Mouse (Mus musculus) ES-Bruce4 (cell line): ENCODE measurements at regions not wholly inside any gene's neighbourhood (a gene's known extent, or its start where the extent isn't known, plus 50 kb on each side); places are given as distances from the start of the nearest gene placed in this dataset.

Experiments
- H3K27ac ChIP-seq: 2 replicates; pipeline ENCODE4 v1.5.1; 2012; ENCODE audit warnings: low read length, inconsistent platforms; ENCODE audit not compliant: insufficient read depth
- H3K27me3 ChIP-seq: 2 replicates; pipeline ENCODE4 v1.6.1; 2012; ENCODE audit warnings: mild to moderate bottlenecking, low read length, inconsistent platforms; ENCODE audit not compliant: control insufficient read depth, poor library complexity, insufficient read depth, severe bottlenecking
- H3K36me3 ChIP-seq: 2 replicates; pipeline ENCODE4 v1.6.1; 2012; ENCODE audit warnings: inconsistent platforms, mild to moderate bottlenecking, low read length, moderate library complexity; ENCODE audit not compliant: control insufficient read depth, poor library complexity, insufficient read depth, severe bottlenecking
- H3K4me1 ChIP-seq: one replicate; pipeline ENCODE4 v1.8.1; 2011; ENCODE audit warnings: low read length; ENCODE audit not compliant: control insufficient read depth, insufficient read depth
- H3K4me3 ChIP-seq: 2 replicates; pipeline ENCODE4 v1.5.1; 2011; ENCODE audit warnings: low read depth, mild to moderate bottlenecking, low read length
- H3K9ac ChIP-seq: 2 replicates; pipeline ENCODE4 v1.6.1; 2012; ENCODE audit warnings: low read depth, mild to moderate bottlenecking, inconsistent platforms; ENCODE audit not compliant: poor library complexity, severe bottlenecking
- H3K9me3 ChIP-seq: replicated peaks from 2 replicates; pipeline ENCODE4 v1.6.1; 2012; ENCODE audit warnings: mild to moderate bottlenecking, low read length, inconsistent platforms; ENCODE audit not compliant: control insufficient read depth, poor library complexity, insufficient read depth, severe bottlenecking
- CTCF ChIP-seq: IDR thresholded peaks from one replicate; pipeline ENCODE4 v1.8.1; 2011; ENCODE audit warnings: low read depth, low read length
- EP300 ChIP-seq: IDR thresholded peaks from 2 replicates; pipeline ENCODE4 v1.6.1; 2011; ENCODE audit warnings: low read depth, low read length; ENCODE audit not compliant: insufficient read depth
- POLR2A ChIP-seq: IDR thresholded peaks from one replicate; pipeline ENCODE4 v1.8.1; 2011; ENCODE audit warnings: low read length; ENCODE audit not compliant: insufficient read depth

DNA sequence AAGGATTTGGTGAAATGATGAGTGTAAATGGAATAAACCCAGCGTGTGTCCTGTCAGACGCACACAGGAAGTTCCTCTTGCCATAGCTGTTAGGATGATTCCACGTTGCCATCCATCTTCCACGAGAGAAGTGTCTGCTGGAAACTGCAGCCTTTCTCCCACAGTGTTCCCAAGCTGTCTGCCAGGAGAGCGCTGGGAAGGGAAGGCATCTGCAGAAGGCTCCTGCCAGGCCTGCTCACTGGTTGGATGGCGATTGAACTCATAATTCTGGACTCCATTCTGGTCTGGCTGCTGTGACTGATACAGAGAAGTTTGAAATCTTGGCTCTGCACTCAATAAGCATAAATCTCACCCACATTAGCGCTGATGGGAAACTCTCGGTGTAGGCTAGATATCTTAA is 69.5 kb upstream of the Mrps9 start:
- Histone ChIP-seq H3K36me3 (no peaks in the 10 kb centered on the region), H3K9me3 (no peaks in the 10 kb centered on the region)
- no peak for TF ChIP-seq POLR2A
- no peak for TF ChIP-seq EP300
- no peak for TF ChIP-seq CTCF

DNA sequence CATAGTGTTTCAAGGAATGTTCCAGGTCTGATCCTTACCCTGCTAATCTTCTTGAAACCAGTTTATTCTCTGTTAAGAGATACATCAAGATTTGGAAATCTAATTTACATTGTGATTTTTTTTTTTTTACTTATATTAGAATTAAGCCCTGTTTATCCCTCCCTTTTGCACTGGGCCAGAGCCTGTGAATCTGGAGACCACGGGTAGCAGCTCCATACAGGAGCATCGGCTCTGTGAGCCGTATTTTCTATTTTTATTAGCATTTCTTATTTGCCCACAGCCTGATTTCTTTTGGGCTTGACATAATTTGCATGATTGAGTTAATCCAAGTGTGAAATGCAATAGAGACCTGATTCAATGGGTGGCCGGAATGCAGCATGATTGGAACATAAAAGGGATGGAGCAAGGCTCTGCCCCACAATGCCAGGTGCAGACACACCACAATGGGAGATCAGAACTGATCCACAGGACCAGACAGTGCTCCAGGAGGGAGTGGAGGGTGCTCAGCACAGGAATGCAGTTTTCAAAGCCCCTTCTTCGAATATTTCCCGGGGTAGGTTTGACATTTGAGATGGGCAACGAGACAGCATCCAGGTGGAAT is 67.9 kb upstream of the Mrps9 start:
- no peak overlapping the region for H3K9ac ChIP-seq
- H3K27me3 ChIP-seq = no peaks in the 10 kb centered on the region
- no peaks in the 10 kb centered on the region for H3K36me3 ChIP-seq
- no peak overlapping the region for H3K4me3 ChIP-seq
- no peaks in the 10 kb centered on the region for H3K9me3 ChIP-seq
- TF ChIP-seq POLR2A (no peak), CTCF (no peak), EP300 (no peak)
- no peak overlapping the region for H3K27ac ChIP-seq
- no peaks in the 10 kb centered on the region for H3K4me1 ChIP-seq

More for the DNA sequence above, 69.5 kb upstream of the Mrps9 start:
- H3K27ac ChIP-seq = no peak overlapping the region
- no peaks in the 10 kb centered on the region for H3K4me1 ChIP-seq
- H3K4me3 ChIP-seq = no peak overlapping the region
- no peak overlapping the region for H3K9ac ChIP-seq
- H3K27me3 ChIP-seq = no peaks in the 10 kb centered on the region

DNA sequence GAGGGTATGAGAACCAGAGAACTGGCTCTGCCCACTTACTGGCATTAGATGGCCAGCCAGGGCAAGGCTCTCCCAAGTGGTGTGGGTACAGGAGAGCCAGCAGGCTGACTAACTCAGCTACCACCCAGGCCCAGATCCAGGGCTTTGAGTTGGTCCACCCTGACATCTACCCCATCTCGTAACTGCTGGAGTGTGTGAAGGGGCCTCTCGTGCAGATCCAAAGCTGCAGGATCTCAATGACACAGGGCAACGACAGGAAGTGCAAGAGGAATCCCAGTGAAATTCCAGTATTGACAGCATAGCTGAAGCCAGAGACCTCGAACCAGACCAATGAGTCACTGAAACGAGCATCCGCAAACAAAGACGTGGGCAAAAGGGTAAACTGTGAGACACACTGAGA is 63.8 kb upstream of the Mrps9 start:
- Histone ChIP-seq H3K27me3 (no peaks in the 10 kb centered on the region), H3K9me3 (no peaks in the 10 kb centered on the region), H3K36me3 (no peaks in the 10 kb centered on the region)

DNA sequence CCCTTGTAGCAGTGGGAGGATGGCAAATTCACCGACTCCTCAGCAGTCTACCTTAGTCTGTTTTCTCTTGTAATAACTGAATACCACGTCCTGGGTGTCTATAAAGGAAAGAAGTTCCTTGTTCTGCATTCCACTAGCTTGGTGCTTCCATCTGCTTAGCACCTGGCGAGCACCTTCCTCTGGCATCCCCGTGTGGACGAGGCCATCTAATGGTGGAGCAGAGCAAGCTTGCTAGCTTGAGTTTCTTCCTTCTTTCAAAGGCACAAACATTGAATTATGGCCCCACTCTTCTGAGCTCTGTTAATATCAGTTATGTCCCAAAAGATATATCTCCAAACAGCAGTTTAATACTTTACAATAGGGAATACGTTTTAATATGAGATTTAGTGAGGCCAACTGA is 62.6 kb upstream of the Mrps9 start:
- Histone ChIP-seq H3K4me3 (no peak overlapping the region), H3K27me3 (no peaks in the 10 kb centered on the region), H3K9me3 (no peaks in the 10 kb centered on the region), H3K4me1 (no peaks in the 10 kb centered on the region), H3K27ac (no peak overlapping the region), H3K36me3 (no peaks in the 10 kb centered on the region), H3K9ac (no peak overlapping the region)
- TF ChIP-seq POLR2A = no peak
- peak; percentile 14 for TF ChIP-seq CTCF

More for the DNA sequence above, 63.8 kb upstream of the Mrps9 start:
- no peak overlapping the region for H3K9ac ChIP-seq
- H3K4me1 ChIP-seq = no peaks in the 10 kb centered on the region
- H3K27ac ChIP-seq = no peak overlapping the region
- no peak for TF ChIP-seq EP300
- TF ChIP-seq POLR2A = no peak
- no peak for TF ChIP-seq CTCF
- no peak overlapping the region for H3K4me3 ChIP-seq
